Mouse (Mus musculus): ENCODE measurements around the gene Igfbpl1.

Igfbpl1 gene

GRCm38 (mm10) chr4:45771173-45771572, 55.5 kb downstream of the Igfbpl1 start:
- no peak for DNase-seq (ENCODE audit: low spot score in 2 of 2)

- no peak for DNase-seq (ENCODE audit: low spot score in 2 of 2)
These were observed 56.1 kb downstream of the Igfbpl1 start for GRCm38 (mm10) chr4:45770638-45771033.

- DNase-seq (ENCODE audit: low spot score in 2 of 2), result no peak
These were observed 56.7 kb downstream of the Igfbpl1 start for GRCm38 (mm10) chr4:45769791-45770637.

GRCm38 (mm10) chr4:45769141-45769540, 57.6 kb downstream of the Igfbpl1 start:
- no peak for DNase-seq (ENCODE audit: low spot score in 2 of 2)

GRCm38 (mm10) chr4:45767891-45768558, 58.7 kb downstream of the Igfbpl1 start:
- peak in 1 of 2 experiments; percentile 18 for DNase-seq (ENCODE audit: low spot score in 2 of 2)

- no peak for DNase-seq (ENCODE audit: low spot score in 2 of 2)
These were observed 59.9 kb downstream of the Igfbpl1 start for GRCm38 (mm10) chr4:45766774-45767173.

GRCm38 (mm10) chr4:45765565-45766201, 61.0 kb downstream of the Igfbpl1 start:
- no peak for DNase-seq (ENCODE audit: low spot score in 2 of 2)

- DNase-seq (ENCODE audit: low spot score in 2 of 2), result no peak
These were observed 61.6 kb downstream of the Igfbpl1 start for GRCm38 (mm10) chr4:45765121-45765564.

GRCm38 (mm10) chr4:45764141-45764494, 62.6 kb downstream of the Igfbpl1 start:
- peak; percentile 41 to 54 for DNase-seq (ENCODE audit: low spot score in 2 of 2)

- DNase-seq (ENCODE audit: low spot score in 2 of 2), result no peak
These were observed 63.2 kb downstream of the Igfbpl1 start for GRCm38 (mm10) chr4:45763288-45764140.

- DNase-seq (ENCODE audit: low spot score in 2 of 2), result peak; percentile 21 to 22
These were observed 64.1 kb downstream of the Igfbpl1 start for GRCm38 (mm10) chr4:45762600-45762999.

Measured in heart, adult 9 months (tissue).